Mouse (Mus musculus): ENCODE measurements at regions not wholly inside any gene's neighbourhood (a gene's known extent, or its start where the extent isn't known, plus 50 kb on each side); places are given as distances from the start of the nearest gene placed in this dataset.
"Not testable (repeated sequence)": the region's sequence is repeated elsewhere in the genome, so short reads cannot be mapped to it uniquely, and the experiment has no call there.

DNA sequence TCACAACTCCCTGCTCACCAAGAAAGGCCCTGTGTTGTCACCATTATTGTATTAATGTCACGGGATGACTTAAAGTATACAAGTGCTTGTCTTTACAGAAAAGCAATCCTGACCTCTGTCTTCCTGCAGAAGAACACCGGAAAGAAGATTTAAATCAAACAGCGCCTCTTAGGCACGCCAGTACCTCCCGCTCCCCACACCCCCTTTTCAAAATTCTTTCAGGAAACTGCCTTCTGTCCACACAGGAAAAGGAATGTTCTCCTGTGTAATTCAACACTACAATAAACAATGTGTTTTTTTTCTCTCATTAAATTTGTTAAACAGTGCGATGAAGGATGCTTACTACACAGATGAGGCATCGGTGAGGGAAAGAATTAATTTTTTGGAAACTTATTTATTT, 112.6 kb upstream of the Stt3b start:
- no peak for DNase-seq

DNA sequence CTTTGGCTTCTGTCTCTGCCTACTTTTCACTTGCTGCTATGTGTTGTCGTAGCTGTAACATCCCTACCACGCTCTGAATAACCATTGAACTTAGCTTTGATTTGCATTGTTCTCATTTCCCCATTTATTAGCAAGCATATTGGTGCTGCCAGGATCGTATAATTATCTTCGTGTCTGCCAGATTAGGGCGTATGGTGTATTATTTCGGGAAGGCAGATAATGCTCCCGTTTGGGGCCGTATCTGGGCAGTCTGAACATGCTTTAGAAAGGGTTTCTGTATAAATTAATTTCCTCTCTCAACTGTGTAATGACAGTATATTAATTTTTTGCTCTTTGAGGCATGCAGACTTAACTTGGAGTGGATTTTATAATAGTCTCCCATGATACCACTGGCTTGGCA, 116.5 kb upstream of the Stt3b start:
- DNase-seq: no peak

DNA sequence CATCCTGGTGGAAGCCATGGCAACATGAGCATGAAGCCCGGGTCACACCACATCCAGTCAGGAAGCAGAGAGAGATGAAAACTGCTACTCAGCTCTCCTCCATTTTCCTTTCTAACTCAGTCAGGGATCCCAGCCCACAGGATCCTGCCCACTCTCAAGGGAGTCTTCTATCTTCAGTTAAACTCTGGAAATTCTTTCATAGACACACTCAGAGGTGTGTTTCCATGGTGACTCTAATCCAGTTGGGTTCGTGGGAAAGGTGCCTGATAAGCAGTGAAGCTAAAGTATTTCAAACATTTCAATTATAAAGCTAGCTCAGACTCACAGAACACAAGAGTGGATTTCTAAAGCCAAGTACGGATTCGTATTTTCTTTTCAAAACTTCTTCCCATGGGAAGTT, 120.0 kb upstream of the Stt3b start:
- no peak for DNase-seq

DNA sequence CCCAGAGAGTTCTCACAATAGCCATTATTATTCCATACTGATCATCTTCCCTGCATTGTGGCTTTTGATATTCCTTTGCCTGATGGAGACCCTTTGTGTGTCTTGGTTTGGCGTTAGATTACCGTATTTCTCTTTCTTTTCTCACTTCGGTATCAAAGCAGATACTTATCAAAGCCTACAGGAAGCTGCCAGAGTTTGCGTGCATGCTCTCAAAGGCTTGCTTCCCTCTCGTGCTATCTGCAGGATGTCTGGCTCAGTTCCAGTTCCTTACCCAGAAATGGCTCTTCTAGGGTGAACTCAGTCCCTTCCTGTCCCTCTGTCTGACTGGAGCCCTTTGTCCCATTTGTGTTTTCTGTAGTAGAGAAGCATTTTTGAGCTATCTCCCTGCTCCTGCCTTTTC, 124.5 kb upstream of the Stt3b start:
- DNase-seq: no peak

DNA sequence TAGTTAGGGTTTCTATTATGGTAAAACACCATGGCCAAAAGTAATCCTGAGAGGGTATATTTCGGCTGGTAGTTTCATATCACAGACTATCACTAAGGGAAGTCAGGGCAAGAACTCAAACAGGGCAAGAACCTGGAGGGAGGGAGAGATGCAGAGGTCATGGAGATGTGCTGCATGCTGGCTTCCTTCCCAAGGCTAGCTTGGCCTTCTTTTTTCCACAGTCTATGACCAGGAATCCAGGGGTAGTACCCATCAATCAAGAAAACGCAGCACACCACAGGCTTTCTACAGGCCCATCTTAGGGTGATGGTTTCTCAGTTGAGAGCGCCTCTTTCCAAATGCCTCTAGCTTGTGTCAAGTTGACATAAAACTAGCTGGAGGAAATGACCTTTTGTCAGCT, 126.1 kb upstream of the Stt3b start:
- no peak for DNase-seq

DNA sequence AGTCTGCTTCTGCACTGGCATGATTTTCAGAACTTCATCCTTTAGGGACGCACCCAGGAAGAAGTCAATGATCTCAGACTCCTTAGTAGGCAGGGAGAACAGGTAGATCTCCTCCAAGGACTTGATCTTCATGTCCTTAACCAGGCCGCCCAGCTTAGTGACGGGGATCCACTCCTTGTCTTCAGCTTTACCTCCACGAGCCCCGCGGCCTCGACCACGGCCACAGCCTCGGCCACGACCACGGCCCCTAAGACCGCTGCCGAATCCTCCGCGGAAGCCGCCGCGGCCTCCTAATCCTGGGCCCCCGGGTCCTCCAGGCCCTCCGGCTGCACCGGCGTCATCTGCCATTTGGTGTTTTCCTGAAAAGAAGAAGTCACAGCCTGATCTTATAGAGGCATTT, 128.0 kb upstream of the Stt3b start:
- not testable (repeated sequence) for DNase-seq

DNA sequence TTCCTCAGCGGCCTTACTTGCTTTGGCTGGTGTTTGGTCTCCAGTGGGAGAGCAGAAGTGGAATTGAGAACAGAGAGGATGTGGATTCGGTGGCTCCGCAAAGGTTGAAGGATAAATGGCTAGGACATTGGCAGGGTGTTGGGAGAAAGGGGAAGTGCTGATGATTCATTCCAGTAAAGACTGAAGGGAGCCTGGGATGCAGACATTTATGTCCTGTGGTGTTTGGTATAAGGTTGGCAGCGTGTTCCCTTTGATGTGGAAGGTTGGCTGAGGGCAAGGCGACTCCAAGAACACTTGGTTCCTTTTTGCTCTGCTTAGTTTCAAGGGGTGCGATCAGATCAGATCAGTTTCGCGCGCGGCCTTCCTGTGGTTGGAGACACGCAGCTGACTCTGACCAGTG, 136.5 kb upstream of the Stt3b start:
- DNase-seq: no peak

DNA sequence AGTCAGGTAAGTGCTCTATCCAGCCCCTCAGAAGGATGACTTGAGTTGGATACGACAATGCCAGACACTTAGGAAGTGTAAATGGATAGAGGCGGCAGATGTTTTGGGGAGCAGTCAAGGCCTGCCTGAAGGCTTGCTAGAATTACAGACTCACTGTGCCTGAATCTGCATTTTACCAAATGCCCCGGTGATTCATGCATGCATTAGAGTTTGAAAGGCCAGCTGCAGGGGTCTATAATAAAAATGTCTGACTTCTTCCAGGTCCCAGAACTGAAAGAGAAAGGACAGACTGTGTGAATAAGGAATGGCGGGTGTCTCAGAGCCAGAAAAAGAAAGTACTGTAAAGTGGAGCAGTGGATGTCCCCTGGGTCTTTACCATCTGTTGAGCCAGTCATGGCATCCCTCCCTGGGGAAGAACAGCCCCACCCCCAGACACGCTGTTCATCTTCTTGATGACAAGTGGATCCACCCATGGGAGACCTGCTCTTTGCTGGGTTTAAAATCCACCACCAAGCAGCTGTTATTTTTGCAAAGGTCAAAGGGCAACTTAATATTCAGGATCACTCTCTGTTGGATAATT, 140.6 kb upstream of the Stt3b start:
- no peak for DNase-seq

DNA sequence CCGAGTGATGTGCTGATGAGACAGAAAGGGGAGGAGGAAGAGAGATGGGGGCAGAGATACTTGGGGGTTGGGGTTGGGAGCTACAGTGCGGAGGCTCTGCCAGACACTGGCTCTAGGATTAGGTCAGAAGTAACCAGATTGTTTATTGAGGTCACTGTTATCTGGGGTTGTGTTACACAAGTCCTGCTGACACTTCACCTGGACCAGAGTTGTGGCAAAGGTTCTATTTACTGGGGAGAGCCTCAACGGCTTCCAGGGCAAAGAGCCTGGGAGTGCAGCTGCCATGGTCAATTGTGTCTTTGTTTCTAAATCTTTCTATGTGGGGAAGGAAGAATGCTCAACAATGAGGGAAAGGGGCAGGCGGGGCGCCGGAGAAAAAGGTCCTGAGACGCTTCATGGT, 144.6 kb upstream of the Stt3b start:
- no peak for DNase-seq

DNA sequence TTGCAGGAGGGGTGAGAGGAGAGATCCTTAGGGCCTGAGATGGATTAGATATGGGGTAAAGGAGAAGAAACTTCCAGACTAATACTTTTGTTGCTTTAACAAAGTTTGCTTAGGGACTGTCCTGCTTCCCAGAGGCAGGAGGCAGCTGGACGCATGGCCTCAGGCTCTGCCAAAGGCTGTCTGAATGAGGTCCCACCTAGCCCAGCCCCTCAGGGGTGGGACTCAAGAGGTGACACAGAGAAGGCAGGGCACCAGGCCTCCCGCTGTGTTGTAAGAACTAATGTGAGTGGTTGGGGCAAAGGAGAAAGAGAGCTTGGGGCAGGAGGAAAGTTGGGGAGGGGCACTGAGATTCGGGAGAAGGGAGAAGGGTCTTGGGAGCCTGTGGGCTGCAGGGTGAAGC, 145.9 kb upstream of the Stt3b start:
- DNase-seq: peak; percentile 14

DNA sequence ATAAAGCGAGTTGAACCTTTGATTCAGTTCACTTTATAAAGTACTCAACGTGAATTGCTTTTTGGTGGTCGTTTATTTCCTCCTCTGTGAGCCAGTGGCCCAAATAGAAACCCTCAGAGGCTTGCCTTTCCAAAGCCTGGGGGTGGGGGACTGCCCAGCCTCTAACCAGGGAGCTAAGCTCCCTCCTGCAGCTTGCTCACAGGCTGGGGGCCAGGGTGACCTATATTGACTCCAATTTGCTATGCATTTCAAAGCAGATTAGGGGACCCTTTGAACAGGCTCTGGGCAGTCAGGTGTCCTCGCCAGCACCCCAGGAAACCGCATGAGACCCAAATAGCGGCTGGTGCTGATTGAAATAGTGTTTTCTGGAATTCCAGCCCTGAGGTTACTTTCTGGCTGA, 146.4 kb upstream of the Stt3b start:
- DNase-seq: no peak

DNA sequence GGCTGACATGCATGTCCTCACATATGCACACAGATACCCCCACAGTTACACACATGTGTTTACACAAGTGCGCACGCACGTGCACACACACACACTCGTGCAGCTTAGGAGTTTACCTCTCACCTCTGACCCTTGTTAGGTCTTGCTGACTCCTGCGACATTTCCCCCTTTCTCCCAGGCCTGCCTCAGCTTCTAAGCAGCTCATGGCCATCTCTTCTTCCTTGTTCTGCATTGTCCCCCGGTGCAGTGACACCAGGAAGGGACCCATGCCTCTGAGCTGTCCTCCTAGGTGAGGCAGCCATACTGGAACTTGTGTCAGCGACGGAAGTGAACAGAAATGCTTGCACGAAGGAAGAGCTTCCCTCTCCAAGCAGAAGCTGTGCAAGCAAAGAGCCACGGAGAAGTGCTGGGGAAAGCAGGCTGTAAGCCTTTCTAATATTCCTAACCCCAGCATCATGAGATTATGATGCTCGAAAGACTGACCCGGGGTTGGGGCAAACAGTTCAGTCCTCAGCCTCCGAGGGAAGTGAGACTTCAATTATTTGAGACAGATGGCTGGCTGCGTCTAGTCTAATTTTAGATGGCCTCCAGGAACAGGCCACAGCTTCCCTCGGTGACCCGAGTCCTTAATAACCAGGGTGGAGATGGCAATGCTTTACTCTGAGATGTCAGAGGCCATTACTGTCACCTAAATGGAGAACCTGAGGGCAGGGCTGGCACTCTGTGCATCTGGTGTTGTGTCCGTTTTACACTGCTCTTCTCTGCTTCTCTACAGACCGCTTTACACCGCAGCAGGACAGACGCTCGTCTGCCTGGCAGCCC, 147.9 kb upstream of the Stt3b start:
- DNase-seq: no peak

DNA sequence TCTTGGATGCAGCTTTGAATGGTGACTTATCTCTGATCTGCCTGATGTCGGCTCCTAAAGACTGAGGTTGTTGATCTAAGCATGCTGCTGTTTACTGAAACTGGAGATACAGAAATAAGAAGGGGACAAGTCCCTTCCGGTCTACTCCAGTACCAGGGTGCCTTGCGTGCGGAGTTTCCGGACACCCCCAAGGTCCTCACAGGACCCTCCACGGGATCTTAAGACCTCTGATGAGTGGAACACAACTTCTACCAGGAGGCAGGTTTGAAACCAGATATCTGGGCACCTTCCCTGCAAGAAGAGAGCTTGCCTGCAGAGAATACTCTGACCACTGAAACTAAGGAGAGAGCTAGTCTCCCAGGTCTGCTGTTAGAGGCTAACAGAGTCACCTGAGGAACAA, 148.9 kb upstream of the Stt3b start:
- DNase-seq: not testable (repeated sequence)

DNA sequence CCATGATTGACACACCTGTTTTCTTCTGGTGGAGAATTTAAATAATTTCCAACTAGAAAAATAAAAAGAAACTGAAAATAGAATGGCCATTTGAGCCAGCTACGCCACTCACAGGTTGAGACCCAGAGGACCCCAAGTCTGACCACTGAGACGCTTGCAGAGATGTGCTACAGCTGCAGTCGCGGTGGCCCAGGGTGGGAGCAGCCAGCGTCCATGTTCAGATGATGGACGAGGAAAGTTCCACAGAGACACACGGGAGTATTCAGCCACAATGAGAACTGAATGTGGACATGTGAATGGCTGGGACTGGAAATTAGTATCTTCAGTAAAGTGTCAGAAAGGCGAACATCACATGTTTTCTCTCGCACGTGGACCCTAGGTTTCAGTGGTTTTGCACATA, 155.1 kb upstream of the Stt3b start:
- DNase-seq: no peak

DNA sequence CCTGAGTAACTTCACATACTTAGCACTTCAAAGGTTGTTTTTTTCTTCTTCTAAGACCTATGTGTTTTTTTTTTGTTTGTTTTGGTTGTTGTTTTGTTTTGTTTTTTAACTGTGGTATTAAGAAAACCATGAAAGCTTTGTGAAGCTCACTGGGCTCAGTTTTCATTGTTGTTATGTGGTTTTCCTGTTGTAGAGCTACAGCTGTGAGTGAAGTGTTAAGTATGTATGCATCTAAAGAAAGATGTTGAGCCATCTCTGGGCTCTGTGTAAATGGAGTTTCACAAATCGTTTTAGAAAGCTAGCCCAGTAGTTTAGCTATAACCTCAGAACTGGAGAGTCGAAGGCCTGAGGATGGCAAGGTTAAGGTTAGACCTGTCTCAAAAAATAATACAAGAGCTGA, 158.4 kb upstream of the Stt3b start:
- no peak for DNase-seq

DNA sequence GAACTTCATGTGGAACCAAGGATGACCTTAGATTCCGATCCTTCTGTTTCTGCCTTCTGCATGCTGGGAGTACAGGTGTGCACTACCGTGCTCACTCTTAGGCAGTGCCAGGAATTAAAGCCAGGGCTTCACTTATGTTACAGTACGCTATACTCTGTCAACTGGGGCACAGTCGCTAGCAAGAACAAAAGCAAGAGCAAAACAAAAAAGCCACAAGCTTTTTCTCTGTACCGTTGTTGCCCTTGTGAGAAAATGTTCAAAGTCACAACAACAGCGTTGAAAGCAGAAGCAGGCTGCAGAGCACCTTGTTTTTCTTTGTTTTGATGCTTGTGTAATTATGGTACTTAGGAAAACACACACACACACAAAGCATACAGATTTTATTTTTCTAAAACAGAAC, 161.4 kb upstream of the Stt3b start:
- DNase-seq: no peak

DNA sequence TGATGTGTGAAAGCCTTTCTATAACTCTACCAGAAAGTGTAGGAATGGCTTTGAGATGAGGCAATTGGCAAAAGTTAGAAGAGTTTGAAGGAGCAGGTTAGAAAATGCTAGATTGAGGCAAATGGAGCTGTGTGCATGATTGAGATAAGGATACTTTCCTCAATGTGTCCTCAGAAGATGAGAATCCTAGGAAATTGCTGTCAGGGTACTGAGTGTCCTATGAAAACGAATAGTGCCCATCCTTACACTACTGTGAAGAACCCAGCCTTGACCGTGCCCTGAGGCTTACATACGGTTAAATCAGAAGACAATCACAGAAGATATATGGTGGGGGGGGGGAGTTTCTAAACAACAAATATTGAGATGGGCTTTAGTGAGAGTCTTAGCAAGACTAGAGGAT, 162.8 kb upstream of the Stt3b start:
- DNase-seq: no peak

DNA sequence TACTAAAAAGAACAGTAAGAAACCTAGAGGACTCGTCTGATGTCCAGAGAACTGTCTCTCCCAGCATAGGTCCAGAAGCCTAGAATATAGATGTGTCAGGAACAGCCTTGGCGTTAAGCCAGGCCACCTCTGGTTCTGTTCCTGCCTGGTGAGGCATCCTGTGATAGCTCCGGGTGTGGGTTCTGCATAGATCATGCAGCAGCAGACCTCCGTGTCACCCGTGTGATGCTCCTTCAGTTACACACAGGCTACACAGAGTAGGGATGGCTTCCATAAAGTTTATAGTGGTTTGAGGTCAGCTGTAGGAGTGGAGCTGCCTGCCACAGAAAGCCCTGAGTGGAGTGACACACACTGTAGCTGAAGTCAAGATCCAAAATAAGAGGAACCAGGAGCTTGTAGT, 163.6 kb upstream of the Stt3b start:
- DNase-seq: no peak

DNA sequence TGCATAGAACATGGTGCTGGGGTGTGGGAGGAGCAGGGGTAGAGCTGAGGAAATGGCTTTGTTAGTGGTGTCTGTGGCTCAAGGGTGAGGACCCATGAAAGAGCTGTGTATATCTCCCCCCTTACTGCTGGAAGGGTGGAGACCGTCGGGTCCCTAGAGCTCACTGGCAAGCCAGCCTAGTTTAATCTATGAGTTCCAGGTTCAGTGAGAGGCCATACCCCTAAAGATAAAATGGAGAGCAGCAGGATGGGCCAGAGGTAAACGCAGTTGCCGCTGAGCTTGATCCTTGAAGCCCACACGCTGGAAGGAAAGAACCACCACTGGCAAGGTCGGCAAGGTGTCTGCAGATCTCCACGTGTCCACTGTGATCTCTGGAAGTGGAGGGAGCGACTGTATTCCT, 164.1 kb upstream of the Stt3b start:
- no peak for DNase-seq

DNA sequence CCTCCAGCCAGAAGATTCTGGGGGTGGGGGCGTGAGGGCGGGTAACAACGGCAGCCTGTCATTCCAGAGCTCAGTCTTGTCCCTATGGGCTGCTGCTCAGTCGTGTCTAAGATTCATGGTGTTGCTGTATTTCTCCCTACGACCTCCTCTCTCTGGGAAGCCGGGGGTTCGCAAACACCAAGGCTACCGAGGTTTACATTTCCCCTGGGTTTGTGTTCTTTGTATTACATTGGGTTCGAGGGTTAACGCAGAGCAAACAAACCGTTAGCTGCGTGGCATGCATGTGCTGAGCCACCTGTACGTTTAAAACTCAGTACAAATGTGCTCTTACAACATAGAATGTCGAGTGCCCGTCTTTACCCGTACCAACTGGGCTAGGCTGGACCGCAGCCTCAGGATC, 166.0 kb upstream of the Stt3b start:
- DNase-seq: no peak

DNA sequence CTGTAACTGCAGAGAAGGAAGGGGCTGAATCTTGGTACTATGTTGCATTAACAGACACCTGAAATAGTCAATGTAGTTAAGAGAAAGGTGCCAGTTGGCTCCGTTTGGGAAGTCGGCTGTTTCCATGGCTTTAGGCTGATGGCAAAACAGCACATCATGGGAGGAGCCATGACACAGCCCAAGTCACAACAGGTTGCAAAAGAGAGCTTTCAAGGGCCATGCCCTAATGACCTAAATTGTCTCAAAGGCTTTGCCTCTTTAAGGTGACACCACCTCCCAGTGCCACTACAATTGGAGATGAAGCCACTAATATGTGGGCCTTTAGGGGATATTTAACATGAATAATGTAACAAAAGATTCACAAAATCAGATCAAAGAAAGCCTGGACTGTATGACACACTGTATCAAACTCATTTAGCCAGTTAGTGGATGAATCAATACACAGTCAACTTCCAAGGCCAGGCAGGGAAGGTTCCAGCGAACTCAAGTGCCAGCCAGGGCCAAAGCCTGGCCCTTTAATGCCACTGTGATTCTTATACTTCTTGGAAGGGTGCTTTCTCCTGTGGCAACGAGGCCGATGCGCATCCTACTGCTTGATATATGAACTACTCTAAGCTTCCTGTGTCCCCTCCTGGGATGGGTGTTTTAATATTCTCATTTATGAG, 167.5 kb upstream of the Stt3b start:
- DNase-seq: no peak

DNA sequence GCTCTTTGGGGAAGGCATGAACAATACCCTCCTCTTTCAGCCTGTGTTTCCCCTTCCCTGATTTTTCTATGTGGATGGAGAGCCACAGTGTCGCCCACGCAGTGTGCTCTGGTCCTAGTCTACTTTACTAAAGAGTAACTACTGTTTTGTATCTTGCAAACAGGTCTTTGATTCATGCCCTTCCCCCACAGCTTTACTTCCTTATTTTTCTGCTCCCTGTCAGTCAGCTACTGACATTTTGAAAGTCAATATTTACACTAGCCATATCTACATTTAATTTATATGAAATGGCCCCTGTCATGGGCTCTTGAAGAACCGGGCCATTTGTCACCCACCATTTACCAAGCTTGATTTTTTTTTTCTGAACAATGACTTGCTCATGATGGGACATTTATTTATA, 168.7 kb upstream of the Stt3b start:
- no peak for DNase-seq

DNA sequence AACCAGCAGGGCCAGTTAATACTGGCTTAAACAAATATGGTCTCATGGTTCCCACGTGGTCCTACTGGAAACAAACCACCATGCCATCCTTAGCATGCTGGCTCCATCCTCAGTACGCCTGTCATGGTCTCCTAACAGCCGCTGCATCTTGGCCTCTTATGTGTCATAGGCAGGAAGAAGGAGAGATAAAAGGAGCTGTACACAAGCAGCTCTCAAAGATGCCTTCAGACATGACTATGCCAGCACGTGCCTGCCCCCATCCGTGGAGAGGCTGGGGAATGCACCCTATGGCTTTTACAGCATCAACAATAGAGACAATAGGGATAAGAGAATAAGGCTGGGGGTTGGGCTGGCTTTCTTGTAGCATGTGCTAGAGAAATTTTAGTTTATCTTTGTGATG, 171.0 kb upstream of the Stt3b start:
- no peak for DNase-seq

DNA sequence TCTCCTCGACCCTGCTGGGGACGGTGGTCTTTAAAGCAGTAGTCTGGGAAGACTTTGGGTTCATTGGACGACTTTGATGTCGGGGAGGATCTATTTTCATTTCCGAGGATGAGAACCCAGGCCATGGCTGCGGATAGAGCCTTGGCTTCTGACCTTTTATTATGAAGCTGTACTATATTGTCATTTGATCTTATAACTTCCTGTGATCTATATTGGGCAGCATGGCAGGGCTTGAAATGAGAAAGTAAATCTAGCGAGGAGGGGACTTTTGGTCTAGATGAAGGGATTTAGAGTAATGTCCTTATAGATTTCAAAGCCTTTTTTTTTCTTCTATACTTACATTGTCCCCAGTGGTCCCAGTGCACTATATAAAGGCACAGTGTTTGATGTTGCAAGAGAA, 172.8 kb upstream of the Stt3b start:
- no peak for DNase-seq

DNA sequence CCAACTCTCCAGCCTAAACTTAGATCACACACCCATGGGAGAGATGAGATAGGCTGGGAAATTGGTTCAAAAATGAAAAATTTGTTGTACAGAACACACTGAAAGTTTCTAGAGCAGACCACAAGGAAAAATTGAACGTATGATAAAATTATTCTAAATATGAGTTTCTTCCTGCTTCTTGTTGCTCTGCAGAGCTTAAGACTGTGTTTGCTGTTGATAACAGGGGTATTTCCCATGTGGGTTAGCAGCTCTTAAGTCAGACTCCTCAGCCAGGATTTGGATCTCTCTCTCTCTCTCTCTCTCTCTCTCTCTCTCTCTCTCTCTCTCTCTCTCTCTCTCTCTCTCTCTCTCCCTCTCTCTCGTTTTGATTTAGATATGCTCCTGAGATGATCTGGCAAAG, 173.5 kb upstream of the Stt3b start:
- DNase-seq: no peak

Data from kidney, postnatal 10 days (tissue).